Mouse (Mus musculus): Measurements from ENCODE around the gene Ugt1a6b.

Gene Ugt1a6b

DNA sequence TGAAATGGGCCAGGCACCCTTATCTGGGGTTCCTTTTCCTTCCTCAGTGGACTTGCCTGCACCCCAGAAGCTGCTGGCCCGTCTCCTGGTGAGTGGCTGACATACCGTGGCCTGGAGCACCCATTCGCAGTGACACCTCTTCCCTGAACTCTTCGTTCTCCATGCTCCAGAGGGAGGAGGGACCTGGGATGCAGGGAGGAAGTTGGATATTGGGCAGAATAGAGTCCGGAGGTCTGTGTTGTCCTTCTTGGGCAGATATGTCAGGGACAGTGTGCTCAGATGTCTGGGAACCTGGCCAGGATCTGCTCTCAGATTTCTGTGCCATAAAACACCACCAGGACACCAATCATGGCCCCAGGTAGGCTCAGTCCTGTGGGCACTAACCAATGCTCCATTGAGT, 137.0 kb downstream of the Ugt1a6b start:
- DNase-seq (ENCODE audit: low spot score): no peak

DNA sequence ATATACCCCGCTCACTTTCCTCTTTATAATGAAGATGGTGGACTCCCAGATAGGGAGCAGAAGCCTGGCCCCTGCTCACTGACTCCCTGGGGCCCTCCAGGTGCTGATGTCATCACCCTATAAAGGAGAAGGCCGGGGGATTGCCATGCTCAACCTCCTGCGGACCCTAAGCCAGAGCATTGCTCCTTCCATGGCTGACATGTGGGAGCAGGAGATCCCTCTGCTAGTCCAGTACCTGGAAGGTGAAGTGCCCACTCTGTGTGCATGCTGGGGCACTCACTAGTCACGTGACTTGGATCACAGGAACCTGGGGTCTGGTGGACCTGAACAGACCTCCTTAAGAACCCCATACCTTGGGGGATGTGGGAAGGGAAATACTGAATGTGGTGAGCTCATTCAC, 137.5 kb downstream of the Ugt1a6b start:
- DNase-seq (ENCODE audit: low spot score): no peak

DNA sequence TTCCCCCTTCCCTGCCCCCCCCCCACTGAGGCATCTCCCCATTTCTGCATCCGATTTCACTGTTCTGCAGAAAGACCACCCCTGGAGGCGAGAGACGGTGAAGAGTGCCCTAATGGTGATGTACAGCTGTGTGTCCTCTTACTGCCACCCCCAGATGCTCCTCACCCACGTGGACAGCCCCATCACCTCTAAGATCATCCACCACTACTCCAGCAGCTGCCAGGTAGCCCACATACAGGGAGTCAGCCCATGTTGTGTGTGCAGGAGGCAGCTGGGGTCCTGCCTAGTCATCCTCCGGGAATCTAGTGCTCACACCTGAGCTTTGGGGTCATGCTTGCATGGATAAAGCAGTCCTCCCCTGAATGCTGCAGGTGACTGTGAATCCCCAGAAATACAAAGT, 140.8 kb downstream of the Ugt1a6b start:
- no peak for DNase-seq (ENCODE audit: low spot score)

- DNase-seq (ENCODE audit: low spot score): no peak
Measured at GRCm38 (mm10) chr1:88245881-88246280, 142.8 kb downstream of the Ugt1a6b start.

- peak; percentile 78 for DNase-seq (ENCODE audit: low spot score)
Measured at GRCm38 (mm10) chr1:88246386-88246785, 143.3 kb downstream of the Ugt1a6b start.

GRCm38 (mm10) chr1:88247660-88248059, 144.6 kb downstream of the Ugt1a6b start:
- DNase-seq (ENCODE audit: low spot score): no peak

DNA sequence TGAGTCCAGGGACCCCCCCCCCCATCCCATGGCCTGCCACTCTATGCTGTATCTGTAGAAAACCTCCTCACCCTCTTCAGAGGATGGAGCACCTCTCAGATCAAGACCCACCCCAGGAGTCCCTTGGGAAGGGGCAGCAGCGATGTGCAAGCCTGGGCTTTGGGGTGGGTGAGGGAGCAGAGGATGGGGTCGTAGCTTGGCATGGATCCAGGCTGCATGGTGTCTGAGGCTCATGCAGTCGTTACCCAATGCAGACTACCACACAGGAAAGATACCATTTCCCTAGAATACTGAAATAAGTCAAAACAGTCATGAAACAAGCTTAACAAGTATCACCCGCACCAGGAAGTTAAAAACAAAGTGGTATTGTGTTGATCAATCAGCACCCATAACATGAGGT, 145.6 kb downstream of the Ugt1a6b start:
- DNase-seq (ENCODE audit: low spot score): no peak

- DNase-seq (ENCODE audit: low spot score): no peak
Measured at GRCm38 (mm10) chr1:88249596-88249995, 146.5 kb downstream of the Ugt1a6b start.

DNA sequence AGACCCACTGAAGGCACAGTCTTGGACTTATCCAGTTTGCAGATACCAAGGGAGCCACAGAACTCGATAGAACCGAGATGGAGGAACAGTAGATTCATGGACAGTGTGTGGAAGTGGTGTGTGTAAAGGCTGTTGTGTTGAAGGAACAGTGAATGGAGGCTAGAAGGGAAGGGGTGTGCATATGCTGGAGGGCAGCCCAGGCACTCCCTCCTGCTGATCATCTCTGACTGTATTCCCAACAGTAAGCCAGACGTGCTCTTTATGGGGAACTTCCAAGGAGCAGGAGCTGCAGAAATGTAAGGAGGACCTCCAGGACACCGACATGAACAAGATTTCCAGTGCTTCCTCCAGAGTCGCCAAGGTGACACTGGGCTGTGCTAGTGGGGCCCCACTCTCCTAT, 147.0 kb downstream of the Ugt1a6b start:
- no peak for DNase-seq (ENCODE audit: low spot score)

GRCm38 (mm10) chr1:88253106-88253505, 150.1 kb downstream of the Ugt1a6b start:
- no peak for DNase-seq (ENCODE audit: low spot score)

GRCm38 (mm10) chr1:88253540-88253939, 150.5 kb downstream of the Ugt1a6b start:
- DNase-seq (ENCODE audit: low spot score): peak; percentile 94

- no peak for DNase-seq (ENCODE audit: low spot score)
Measured at GRCm38 (mm10) chr1:88254793-88255465, 151.9 kb downstream of the Ugt1a6b start.

- no peak for DNase-seq (ENCODE audit: low spot score)
Measured at GRCm38 (mm10) chr1:88255466-88255857, 152.4 kb downstream of the Ugt1a6b start.

DNA sequence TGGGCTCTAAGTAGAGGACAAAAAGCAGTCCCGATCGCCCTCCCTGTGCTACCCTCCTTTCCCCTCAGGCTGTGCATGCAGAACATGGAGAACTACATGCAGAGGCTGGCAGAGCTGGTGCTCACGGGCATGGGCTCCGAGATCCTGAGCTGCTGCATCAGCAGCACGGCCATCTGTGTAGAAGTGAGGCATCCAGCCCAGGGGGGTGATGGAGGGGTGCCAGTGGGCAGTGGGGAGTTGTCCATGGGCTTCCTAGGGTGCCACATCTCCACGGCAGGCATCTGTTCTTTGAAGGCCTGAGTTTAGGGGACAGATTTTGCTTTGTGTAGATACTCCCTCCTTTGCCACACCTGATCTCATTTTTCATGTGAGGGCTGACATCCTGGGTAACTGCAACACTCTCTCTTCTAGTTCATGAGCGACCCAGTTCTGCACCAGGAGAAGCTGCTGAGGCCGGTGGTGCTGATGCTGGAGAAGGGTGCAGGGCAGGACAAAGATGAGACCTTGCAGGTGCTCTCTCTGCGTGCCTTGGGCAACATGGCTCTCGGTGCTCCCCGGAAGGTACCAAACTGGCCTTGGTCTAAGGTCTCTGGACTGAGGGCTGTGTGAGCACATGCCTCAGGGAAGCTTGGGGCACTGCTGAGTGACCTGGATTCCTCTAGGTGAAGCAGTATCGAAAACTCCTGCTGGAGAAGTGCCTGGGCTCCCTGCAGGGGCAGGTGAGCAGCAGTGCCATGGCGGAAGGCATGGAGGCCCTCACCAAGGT, 153.1 kb downstream of the Ugt1a6b start:
- no peak for DNase-seq (ENCODE audit: low spot score)

DNA sequence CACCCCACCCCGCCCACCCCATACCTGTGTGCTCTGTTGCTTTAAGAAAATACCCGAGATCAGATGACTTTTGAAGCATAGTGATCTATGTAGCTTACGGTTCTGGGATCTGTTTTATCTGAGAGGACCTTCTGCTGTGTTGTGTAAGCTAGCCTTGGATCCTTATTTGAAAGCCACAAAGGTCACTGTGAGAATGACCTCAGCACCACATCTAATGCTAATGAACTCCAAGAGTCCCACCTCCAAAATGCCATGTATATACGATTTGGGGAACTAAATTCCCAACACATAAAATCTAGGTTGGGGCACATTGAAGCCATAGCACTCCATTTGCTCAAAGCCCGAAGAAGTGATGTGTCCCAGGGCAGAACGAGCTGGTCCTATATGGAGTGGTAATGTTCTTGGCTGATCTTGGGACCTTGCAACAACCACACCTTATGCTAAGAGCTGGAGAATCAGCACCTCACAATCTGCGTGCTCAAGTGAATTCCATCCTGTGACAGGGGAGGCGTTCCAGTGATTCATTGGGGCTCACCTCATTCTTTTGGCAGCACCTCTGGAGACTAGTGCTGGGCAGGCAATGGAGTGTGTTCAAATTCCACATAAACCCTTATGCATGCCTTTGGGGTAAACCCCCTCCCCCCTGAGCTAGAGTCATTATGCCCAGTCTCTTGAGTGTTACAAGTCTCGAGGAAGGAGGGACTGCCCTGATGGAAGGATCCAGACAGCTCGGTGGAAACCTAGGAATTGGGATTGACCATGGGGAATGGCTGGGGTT, 154.0 kb downstream of the Ugt1a6b start:
- no peak for DNase-seq (ENCODE audit: low spot score)

GRCm38 (mm10) chr1:88257681-88258080, 154.6 kb downstream of the Ugt1a6b start:
- DNase-seq (ENCODE audit: low spot score): no peak

DNA sequence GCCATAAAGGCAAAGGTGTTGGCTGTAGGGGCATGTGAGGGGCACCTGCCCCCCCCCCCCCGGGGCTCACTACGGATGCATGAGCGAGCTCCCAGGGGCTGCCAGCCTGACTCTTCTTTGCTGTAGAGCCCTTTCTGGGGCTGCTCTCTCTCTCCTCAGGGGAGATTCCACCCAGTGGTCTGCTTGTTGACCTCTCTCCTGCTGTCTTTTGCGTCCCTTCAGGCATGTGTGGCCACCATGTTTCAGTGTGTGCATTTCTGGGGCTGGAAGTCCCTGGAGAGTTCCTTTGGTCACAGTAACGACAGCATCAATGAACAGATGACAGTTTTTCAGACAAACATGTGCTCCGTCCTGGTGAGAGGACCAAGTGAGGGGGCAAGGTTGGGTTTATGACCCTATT, 155.3 kb downstream of the Ugt1a6b start:
- no peak for DNase-seq (ENCODE audit: low spot score)

- no peak for DNase-seq (ENCODE audit: low spot score)
Measured at GRCm38 (mm10) chr1:88258881-88259642, 156.0 kb downstream of the Ugt1a6b start.

GRCm38 (mm10) chr1:88259643-88260024, 156.6 kb downstream of the Ugt1a6b start:
- no peak for DNase-seq (ENCODE audit: low spot score)

- peak; percentile 92 for DNase-seq (ENCODE audit: low spot score)
Measured at GRCm38 (mm10) chr1:88260114-88260513, 157.1 kb downstream of the Ugt1a6b start.

GRCm38 (mm10) chr1:88260604-88261377, 157.7 kb downstream of the Ugt1a6b start:
- DNase-seq (ENCODE audit: low spot score): no peak
